Mouse (Mus musculus) midbrain, embryonic 12.5 days (tissue): ENCODE measurements around the gene Tarbp2. TPM values are rescaled to one million over a fixed set of nuclear protein-coding genes. Genes with fewer than 3 reads are reported as not detected.

Source experiments
- ATAC-seq: fragments of 200-750 bp; cut with Nextera tagmentation; 2 replicates; pipeline ENCODE4 v1.8.0; 2017; ENCODE audit warnings: low read depth, moderate TSS enrichment, moderate library complexity; ENCODE audit not compliant: low FRiP score
- H3K27ac ChIP-seq: fragments of 300-500 bp; sonication (generic); replicated peaks from 2 replicates; pipeline ENCODE4 v1.5.1; 2016; ENCODE audit warnings: mild to moderate bottlenecking
- H3K27me3 ChIP-seq: fragments of 300-500 bp; sonication (generic); 2 replicates; pipeline ENCODE4 v1.6.1; 2016; ENCODE audit warnings: mild to moderate bottlenecking
- H3K36me3 ChIP-seq: fragments of 300-500 bp; sonication (generic); 2 replicates; pipeline ENCODE4 v1.6.1; 2016
- H3K4me1 ChIP-seq: fragments of 300-500 bp; sonication (generic); 2 replicates; pipeline ENCODE4 v1.6.1; 2016
- H3K4me2 ChIP-seq: fragments of 300-500 bp; sonication (generic); replicated peaks from 2 replicates; pipeline ENCODE4 v1.6.1; 2016; ENCODE audit warnings: mild to moderate bottlenecking, moderate library complexity
- H3K4me3 ChIP-seq: fragments of 300-500 bp; sonication (generic); 2 replicates; pipeline ENCODE4 v1.5.1; 2016; ENCODE audit warnings: mild to moderate bottlenecking
- H3K9ac ChIP-seq: fragments of 300-500 bp; sonication (generic); replicated peaks from 2 replicates; pipeline ENCODE4 v1.6.1; 2016; ENCODE audit warnings: mild to moderate bottlenecking, moderate library complexity
- H3K9me3 ChIP-seq: fragments of 300-500 bp; sonication (generic); 2 replicates; pipeline ENCODE4 v1.6.1; 2016; ENCODE audit warnings: mild to moderate bottlenecking
- WGBS: fragments of 180-500 bp; shearing (Covaris S2); methylation state at CpG from one replicate; pipeline ENCODE4 v1.1.7; 2016; 5-methylcytosine and 5-hydroxymethylcytosine counted together
- polyA plus RNA-seq: library from polyadenylated mRNA; unstranded; fragments of >200 nt; fragmentation: Nextera tagmentation; extraction: Ambion mirVana; gene quantifications from 2 replicates; pipeline ENCODE4 v1.2.1, GENCODE M21; 2016

Gene Tarbp2
- polyA plus RNA-seq, 1 experiment from 2014 or later, result 106 TPM

- peaks cover 13% of the 10 kb centered on the region; the same call in 1 of the 2 replicates for H3K36me3 ChIP-seq
- no peak overlapping the region for H3K27ac ChIP-seq
- H3K4me2 ChIP-seq, result no peak overlapping the region
- no peak overlapping the region for H3K9ac ChIP-seq
- H3K4me3 ChIP-seq, result no peak overlapping the region
- no peaks in the 10 kb centered on the region for H3K4me1 ChIP-seq
- no peaks in the 10 kb centered on the region for H3K27me3 ChIP-seq
- no peak for ATAC-seq
- no peaks in the 10 kb centered on the region for H3K9me3 ChIP-seq
- WGBS, result 83% methylated on average over 5 of the region's 5 CpGs
Observed at GRCm38 (mm10) chr15:102563681-102564080, 45.7 kb downstream of the Tarbp2 start.

GRCm38 (mm10) chr15:102567849-102568248 is 49.9 kb downstream of the Tarbp2 start:
- H3K4me1 ChIP-seq, result no peaks in the 10 kb centered on the region
- 92% methylated on average over 2 of the region's 2 CpGs for WGBS
- H3K4me2 ChIP-seq, result no peak overlapping the region
- ATAC-seq, result no peak
- no peaks in the 10 kb centered on the region for H3K9me3 ChIP-seq
- H3K36me3 ChIP-seq, result no peaks in the 10 kb centered on the region
- H3K4me3 ChIP-seq, result no peak overlapping the region
- no peak overlapping the region for H3K9ac ChIP-seq
- H3K27ac ChIP-seq, result no peak overlapping the region
- no peaks in the 10 kb centered on the region for H3K27me3 ChIP-seq

- Histone ChIP-seq H3K4me1 (peaks cover 7% of the 10 kb centered on the region; the same call in 1 of the 2 replicates), H3K9ac (no peak overlapping the region), H3K4me2 (no peak overlapping the region), H3K27ac (no peak overlapping the region), H3K4me3 (no peak overlapping the region), H3K27me3 (no peaks in the 10 kb centered on the region), H3K9me3 (no peaks in the 10 kb centered on the region), H3K36me3 (no peaks in the 10 kb centered on the region)
- 88% methylated on average over 3 of the region's 3 CpGs for WGBS
- no peak for ATAC-seq
Observed at GRCm38 (mm10) chr15:102572081-102572480, 54.1 kb downstream of the Tarbp2 start.

Other genes with a start within 250 kb of the Tarbp2 start
- 0.26 and 0.28 TPM in 2 replicates for gene Gm9918, start 247.6 kb upstream of the Tarbp2 start, polyA plus RNA-seq
- 51.9 and 57.7 TPM in 2 replicates for gene Mfsd5, start 238.7 kb upstream of the Tarbp2 start, polyA plus RNA-seq
- gene Espl1, start 221.9 kb upstream of the Tarbp2 start, polyA plus RNA-seq, result 33.6 and 38.4 TPM in 2 replicates
- gene Pfdn5, start 192.1 kb upstream of the Tarbp2 start, polyA plus RNA-seq, result 363 and 378 TPM in 2 replicates
- 96.1 and 108 TPM in 2 replicates for gene Myg1, start 186.5 kb upstream of the Tarbp2 start, polyA plus RNA-seq
- 61.5 and 67.9 TPM in 2 replicates for gene Aaas, start 167.4 kb upstream of the Tarbp2 start, polyA plus RNA-seq
- 0.46 and 0.93 TPM in 2 replicates for gene Sp7, start 151.0 kb upstream of the Tarbp2 start, polyA plus RNA-seq
- gene Sp1, start 112.0 kb upstream of the Tarbp2 start, polyA plus RNA-seq, result 9.6 and 10.2 TPM in 2 replicates
- gene Amhr2, start 72.8 kb upstream of the Tarbp2 start, polyA plus RNA-seq, result 0.29 TPM in 1 of 2 replicates, not detected in the other
- 84.9 and 97.9 TPM in 2 replicates for gene Prr13, start 59.2 kb upstream of the Tarbp2 start, polyA plus RNA-seq
- 168 and 186 TPM in 2 replicates for gene Pcbp2, start 47.7 kb upstream of the Tarbp2 start, polyA plus RNA-seq
- gene Gm10337, start 14.5 kb upstream of the Tarbp2 start, polyA plus RNA-seq, result 4.6 and 9.6 TPM in 2 replicates
- 46.1 and 50.6 TPM in 2 replicates for gene Map3k12, start 1.1 kb upstream of the Tarbp2 start, polyA plus RNA-seq
- 2.5 and 3.1 TPM in 2 replicates for gene Npff, start 6.8 kb downstream of the Tarbp2 start, polyA plus RNA-seq
- 0.18 TPM in 1 of 2 replicates, not detected in the other for gene Gm28047, start 106.9 kb downstream of the Tarbp2 start, polyA plus RNA-seq
- 17.0 and 20.1 TPM in 2 replicates for gene Atf7, start 107.3 kb downstream of the Tarbp2 start, polyA plus RNA-seq
- 55.9 and 67.0 TPM in 2 replicates for gene Atp5g2, start 154.2 kb downstream of the Tarbp2 start, polyA plus RNA-seq
- gene Calcoco1, start 204.0 kb downstream of the Tarbp2 start, polyA plus RNA-seq, result 41.4 and 42.4 TPM in 2 replicates